Mouse (Mus musculus): Measurements from ENCODE around the gene Spx.

Gene Spx

GRCm38 (mm10) chr6:142412906-142413491 lies at the start of gene Spx:
Spx (plus strand) TSS chr6:142413441.
- no peak for DNase-seq (ENCODE audit: low spot score in 2 of 2)

GRCm38 (mm10) chr6:142365742-142366472 lies 47.3 kb upstream of the Spx start:
- no peak for DNase-seq (ENCODE audit: low spot score in 2 of 2)

GRCm38 (mm10) chr6:142366473-142367018 lies 46.7 kb upstream of the Spx start:
- no peak for DNase-seq (ENCODE audit: low spot score in 2 of 2)

GRCm38 (mm10) chr6:142367565-142367964 lies 45.7 kb upstream of the Spx start:
- no peak for DNase-seq (ENCODE audit: low spot score in 2 of 2)

GRCm38 (mm10) chr6:142369568-142369967 lies 43.7 kb upstream of the Spx start:
- no peak for DNase-seq (ENCODE audit: low spot score in 2 of 2)

- DNase-seq (ENCODE audit: low spot score in 2 of 2), result no peak
These were observed 36.2 kb upstream of the Spx start for GRCm38 (mm10) chr6:142377081-142377480.

GRCm38 (mm10) chr6:142378576-142379330 lies 34.5 kb upstream of the Spx start:
- DNase-seq (ENCODE audit: low spot score in 2 of 2), result no peak

GRCm38 (mm10) chr6:142379961-142380360 lies 33.3 kb upstream of the Spx start:
- DNase-seq (ENCODE audit: low spot score in 2 of 2), result no peak

GRCm38 (mm10) chr6:142381615-142382014 lies 31.6 kb upstream of the Spx start:
- DNase-seq (ENCODE audit: low spot score in 2 of 2), result no peak

- no peak for DNase-seq (ENCODE audit: low spot score in 2 of 2)
These were observed 28.7 kb upstream of the Spx start for GRCm38 (mm10) chr6:142384521-142384920.

- DNase-seq (ENCODE audit: low spot score in 2 of 2), result no peak
These were observed 26.8 kb upstream of the Spx start for GRCm38 (mm10) chr6:142386285-142387010.

- peak; percentile 96 to 99 for DNase-seq (ENCODE audit: low spot score in 2 of 2)
These were observed 26.1 kb upstream of the Spx start, which contains the start of the genes Recql and Golt1b for GRCm38 (mm10) chr6:142387011-142387754. Recql (minus strand) TSS chr6:142387087. Golt1b (plus strand) TSS chr6:142387221.

- no peak for DNase-seq (ENCODE audit: low spot score in 2 of 2)
These were observed 25.4 kb upstream of the Spx start for GRCm38 (mm10) chr6:142387755-142388271.

GRCm38 (mm10) chr6:142389101-142389500 lies 24.1 kb upstream of the Spx start:
- no peak for DNase-seq (ENCODE audit: low spot score in 2 of 2)

GRCm38 (mm10) chr6:142392312-142392711 lies 20.9 kb upstream of the Spx start:
- DNase-seq (ENCODE audit: low spot score in 2 of 2), result no peak

GRCm38 (mm10) chr6:142394669-142395068 lies 18.6 kb upstream of the Spx start:
- peak; percentile 13 to 15 for DNase-seq (ENCODE audit: low spot score in 2 of 2)

GRCm38 (mm10) chr6:142395756-142396155 lies 17.5 kb upstream of the Spx start:
- no peak for DNase-seq (ENCODE audit: low spot score in 2 of 2)

GRCm38 (mm10) chr6:142411140-142411539 lies 2.1 kb upstream of the Spx start:
- DNase-seq (ENCODE audit: low spot score in 2 of 2), result no peak

- no peak for DNase-seq (ENCODE audit: low spot score in 2 of 2)
These were observed 604 bp downstream of the Spx start for GRCm38 (mm10) chr6:142413845-142414244.

GRCm38 (mm10) chr6:142414597-142414996 lies 1.4 kb downstream of the Spx start:
- no peak for DNase-seq (ENCODE audit: low spot score in 2 of 2)

GRCm38 (mm10) chr6:142424976-142425375 lies 11.7 kb downstream of the Spx start:
- DNase-seq (ENCODE audit: low spot score in 2 of 2), result no peak

All from frontal cortex, postnatal 10 days (tissue).